Comparison of ENCODE assay signal across 9 mouse cellular contexts in the genomic region with DNA sequence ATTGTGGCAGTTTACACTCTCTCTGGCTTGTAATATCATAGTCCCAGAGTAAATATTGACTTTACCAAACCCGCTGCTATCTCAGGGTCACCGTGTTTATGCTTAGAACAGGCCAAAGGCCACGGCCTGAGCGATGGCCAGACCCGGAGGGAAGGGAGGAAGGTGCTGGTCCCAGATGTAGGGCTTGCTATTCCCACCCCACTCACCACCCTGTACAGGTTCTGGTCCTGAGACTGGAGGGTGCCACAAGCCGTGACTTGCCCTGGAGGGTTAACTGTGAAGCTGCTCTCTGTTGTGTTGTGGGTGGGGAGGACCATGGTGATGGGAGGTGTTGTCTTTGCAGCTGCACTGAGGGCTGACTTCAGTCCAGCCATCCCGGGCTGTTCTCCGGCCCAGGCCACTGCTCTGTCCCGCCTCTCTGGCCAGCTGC. TPM values are rescaled to one million over a fixed set of nuclear protein-coding genes. Genes with fewer than 3 reads are reported as not detected.
DNase-seq lines count a peak whose midpoint lies in the region; ATAC-seq lines count a peak whose summit lies in the region.
"Had no signal": no experiment of that assay in that cellular context is flagged by ENCODE, and none has a peak within 500 bp of the region (broad histone marks: within the 10 kb centered on the region; RNA-seq: fewer than 3 reads in every experiment).

No protein-coding gene starts in this region.

- no peak for ATAC-seq in lung, embryonic 16.5 days (ENCODE audit: low read depth)
- no peak for ATAC-seq in embryonic facial prominence, embryonic 15.5 days (ENCODE audit: insufficient number of reproducible peaks, low FRiP score, low TSS enrichment, low read depth)
- ATAC-seq in hindbrain, embryonic 14.5 days (ENCODE audit: low FRiP score), result no peak
- ATAC-seq in neural tube, embryonic 15.5 days (ENCODE audit: low FRiP score), result no peak

- H3K36me3 ChIP-seq in lung, embryonic 16.5 days (ENCODE audit: control insufficient read depth, insufficient read depth, low read length), result no peaks in the 10 kb centered on the region
- H3K36me3 ChIP-seq in embryonic facial prominence, embryonic 15.5 days, result no peaks in the 10 kb centered on the region
- H3K36me3 ChIP-seq in hindbrain, embryonic 14.5 days (replicated peaks; ENCODE audit: control insufficient read depth, insufficient read depth), result no peaks in the 10 kb centered on the region
- no peaks in the 10 kb centered on the region for H3K36me3 ChIP-seq in neural tube, embryonic 15.5 days

- H3K9ac ChIP-seq in lung, embryonic 16.5 days (ENCODE audit: low read length), result no peak overlapping the region
- peak overlapping the region; percentile 10; the same call in 1 of the 2 replicates for H3K9ac ChIP-seq in embryonic facial prominence, embryonic 15.5 days
- no peak overlapping the region for H3K9ac ChIP-seq in hindbrain, embryonic 14.5 days
- no peak overlapping the region for H3K9ac ChIP-seq in neural tube, embryonic 15.5 days (replicated peaks)

- peak overlapping the region; percentile 98 for H3K4me2 ChIP-seq in lung, embryonic 16.5 days (ENCODE audit: low read depth, low read length)
- peak overlapping the region; percentile 89 for H3K4me2 ChIP-seq in embryonic facial prominence, embryonic 15.5 days (replicated peaks)
- H3K4me2 ChIP-seq in hindbrain, embryonic 14.5 days (replicated peaks), result peak overlapping the region; percentile 91; the same call in 1 of the 2 replicates
- peak overlapping the region; percentile 99; the same call in 1 of the 2 replicates for H3K4me2 ChIP-seq in neural tube, embryonic 15.5 days

- WGBS in lung, embryonic 16.5 days, result 41% methylated on average over 9 of the region's 9 CpGs
- 36% methylated on average over 9 of the region's 9 CpGs for WGBS in embryonic facial prominence, embryonic 15.5 days
- whole genome bisulfite sequencing in hindbrain, embryonic 14.5 days, result 54% methylated on average over 9 of the region's 9 CpGs
- WGBS in neural tube, embryonic 15.5 days, result 49% methylated on average over 9 of the region's 9 CpGs

- no peaks in the 10 kb centered on the region; the same call in 1 of the 2 replicates for H3K9me3 ChIP-seq in lung, embryonic 16.5 days (ENCODE audit: control insufficient read depth, low read length)
- no peaks in the 10 kb centered on the region for H3K9me3 ChIP-seq in embryonic facial prominence, embryonic 15.5 days (replicated peaks)
- no peaks in the 10 kb centered on the region for H3K9me3 ChIP-seq in hindbrain, embryonic 14.5 days (ENCODE audit: control insufficient read depth, low read length)
- H3K9me3 ChIP-seq in neural tube, embryonic 15.5 days (replicated peaks), result no peaks in the 10 kb centered on the region

- H3K27me3 ChIP-seq in lung, embryonic 16.5 days (ENCODE audit: control insufficient read depth, insufficient read depth, low read depth, low read length), result peaks cover 20% of the 10 kb centered on the region
- H3K27me3 ChIP-seq in embryonic facial prominence, embryonic 15.5 days, result peaks cover 14% of the 10 kb centered on the region; the same call in 1 of the 2 replicates
- peaks cover 56% of the 10 kb centered on the region for H3K27me3 ChIP-seq in hindbrain, embryonic 14.5 days (ENCODE audit: control insufficient read depth, insufficient read depth, low read length)
- peaks cover 65% of the 10 kb centered on the region for H3K27me3 ChIP-seq in neural tube, embryonic 15.5 days (replicated peaks)

- no peak overlapping the region for H3K27ac ChIP-seq in lung, embryonic 16.5 days (ENCODE audit: low read length)
- H3K27ac ChIP-seq in embryonic facial prominence, embryonic 15.5 days (replicated peaks), result no peak overlapping the region
- H3K27ac ChIP-seq in hindbrain, embryonic 14.5 days, result no peak overlapping the region
- no peak overlapping the region for H3K27ac ChIP-seq in neural tube, embryonic 15.5 days (replicated peaks)

- peak overlapping the region; percentile 79; the same call in 1 of the 2 replicates for H3K4me3 ChIP-seq in lung, embryonic 16.5 days (ENCODE audit: low read length)
- peak overlapping the region; percentile 72; the same call in 1 of the 2 replicates for H3K4me3 ChIP-seq in embryonic facial prominence, embryonic 15.5 days (replicated peaks)
- no peak overlapping the region for H3K4me3 ChIP-seq in hindbrain, embryonic 14.5 days (replicated peaks; ENCODE audit: low read length)
- H3K4me3 ChIP-seq in neural tube, embryonic 15.5 days (replicated peaks), result no peak overlapping the region

- H3K4me1 ChIP-seq in lung, embryonic 16.5 days (replicated peaks; ENCODE audit: control insufficient read depth, insufficient read depth, low read length), result peaks cover 20% of the 10 kb centered on the region
- H3K4me1 ChIP-seq in embryonic facial prominence, embryonic 15.5 days, result peaks cover 35% of the 10 kb centered on the region
- peaks cover 13% of the 10 kb centered on the region for H3K4me1 ChIP-seq in hindbrain, embryonic 14.5 days (replicated peaks; ENCODE audit: control insufficient read depth, insufficient read depth, low read length)
- H3K4me1 ChIP-seq in neural tube, embryonic 15.5 days, result peaks cover 22% of the 10 kb centered on the region

- no peak for DNase-seq in lung, postnatal 25 days (ENCODE audit: low spot score)
- no peak for DNase-seq in hindbrain, embryonic 14.5 days (ENCODE audit: low spot score)
- no peak for DNase-seq in frontal cortex, adult 2 months (ENCODE audit: extremely low spot score in 1 of 2, low spot score in 1 of 2)
- no peak for DNase-seq in adrenal gland, postnatal 4 days (ENCODE audit: low spot score in 2 of 2)
- DNase-seq: kidney, postnatal 36 days; right cerebral cortex, postnatal 25 days had no signal

RNA-seq across cellular contexts. Expression of a gene that starts 4.8 kb away (rescaled TPM):
- polyA plus RNA-seq in lung, embryonic 16.5 days (2015; fragmentation: Nextera tagmentation; extraction: Ambion mirVana), result 6.3 and 7.5 TPM in 2 replicates
- polyA plus RNA-seq in embryonic facial prominence, embryonic 15.5 days (2015; fragmentation: Nextera tagmentation; extraction: Ambion mirVana), result 7.7 and 8.9 TPM in 2 replicates
- 1.3 and 1.6 TPM in 2 replicates for polyA plus RNA-seq in hindbrain, embryonic 14.5 days (2014; fragmentation: Nextera tagmentation; extraction: Ambion mirVana)
- 1.1 and 3.6 TPM in 2 replicates for polyA plus RNA-seq in neural tube, embryonic 15.5 days (2015; fragmentation: Nextera tagmentation; extraction: Ambion mirVana)
- polyA plus RNA-seq in frontal cortex, adult 2 months (2012; rRNA removed), result 11.6 and 12.6 TPM in 2 replicates
- 10 to 100 TPM; 21.0 to 29.2 TPM for total RNA-seq in adrenal gland, postnatal 4 days (2021)

Comparison
In these comparisons a context has a peak if more than half of its experiments do, and no peak if none do; other contexts are left out.
1. H3K4me3 ChIP-seq: peak in lung, embryonic 16.5 days (single experiment) and embryonic facial prominence, embryonic 15.5 days (single experiment); none in hindbrain, embryonic 14.5 days (single experiment) and neural tube, embryonic 15.5 days (single experiment).
2. Peak in every context shown above with its lines, with median percentiles within 50 percentile points of each other: H3K4me2 ChIP-seq.